Mouse (Mus musculus) neural tube, embryonic 10.5 days (tissue): ENCODE measurements at regions not wholly inside any gene's neighbourhood (a gene's known extent, or its start where the extent isn't known, plus 50 kb on each side); places are given as distances from the start of the nearest gene placed in this dataset.

Experiments
- DNase-seq: peaks from one replicate; pipeline ENCODE4 v3.0.0-alpha.2; 2017; ENCODE audit warnings: low spot score; ENCODE audit errors: extremely low spot score

DNA sequence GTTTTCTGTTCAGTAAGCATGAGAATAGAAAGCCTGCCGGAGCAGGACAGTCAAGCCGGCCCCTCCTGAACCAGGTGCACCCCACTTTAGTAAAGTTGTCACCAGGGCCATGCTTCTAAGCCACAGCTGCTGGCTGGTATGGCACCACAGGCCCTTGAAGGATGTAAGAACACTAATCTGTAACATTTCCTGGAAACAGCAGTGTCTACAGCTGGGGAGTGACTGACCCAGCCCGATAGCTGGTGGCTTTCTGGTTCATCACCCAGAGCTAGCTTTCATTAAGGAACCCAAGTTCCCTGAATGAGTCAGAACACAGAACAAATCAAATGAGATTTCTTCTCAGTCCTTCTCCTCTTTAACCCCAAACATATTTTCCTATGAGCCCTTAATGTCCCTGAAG lies 82.4 kb upstream of the Nkx1-1 start:
- no peak for DNase-seq

GRCm38 (mm10) chr5:33512253-33512884 lies 78.6 kb upstream of the Nkx1-1 start:
- DNase-seq = no peak

DNA sequence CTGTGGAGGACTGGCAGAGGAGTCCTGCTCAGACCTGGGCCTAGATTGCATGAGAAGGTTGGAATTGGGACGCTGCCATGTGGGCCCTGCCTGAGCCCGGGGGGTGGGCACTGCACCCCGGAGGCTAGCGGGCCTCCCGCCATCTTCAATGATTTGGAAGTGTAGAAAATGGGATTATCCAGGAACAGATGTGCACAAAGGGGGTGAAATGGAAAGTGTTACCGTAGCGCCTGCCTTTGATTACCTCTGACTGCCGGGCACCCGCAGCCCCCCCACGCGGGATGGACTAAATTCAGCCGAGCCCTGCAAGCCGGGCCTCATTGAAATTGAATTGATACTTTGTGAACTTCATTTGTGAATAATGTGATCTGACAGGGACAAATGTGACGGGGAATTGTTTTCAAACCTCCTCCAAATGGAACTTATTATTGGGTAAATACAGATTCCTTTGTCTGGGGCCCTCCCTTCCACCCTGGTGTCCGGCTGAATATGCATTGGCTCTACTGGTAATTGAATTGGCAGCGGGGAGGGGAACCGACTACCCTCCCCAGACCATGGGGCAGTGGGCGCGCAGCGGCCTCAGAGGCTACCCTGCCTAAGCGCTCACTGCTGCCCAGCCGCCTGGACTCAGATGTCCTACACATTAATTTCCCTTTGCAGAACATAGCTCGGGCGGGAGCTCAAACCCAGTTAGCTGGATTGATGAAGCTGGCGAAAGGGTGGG lies 77.9 kb upstream of the Nkx1-1 start:
- no peak for DNase-seq

DNA sequence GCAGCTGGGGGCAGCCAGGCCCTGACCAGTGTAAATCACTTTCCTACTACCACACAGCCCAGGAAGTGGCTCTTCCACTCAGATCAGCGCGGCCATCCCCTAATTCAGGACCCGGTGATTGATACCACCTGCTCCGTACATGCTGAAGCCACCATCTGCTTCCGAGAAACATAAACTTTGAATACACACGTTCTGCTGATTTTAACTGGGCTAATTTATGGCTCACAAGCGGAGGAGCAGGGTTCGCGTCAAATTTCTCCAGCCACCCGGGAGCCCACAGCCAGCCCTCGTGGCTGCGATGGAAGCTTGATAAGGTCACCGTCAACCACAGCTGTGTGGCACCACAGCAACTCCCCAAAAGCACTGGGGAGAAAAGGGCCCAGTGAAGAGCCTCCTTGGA lies 72.0 kb upstream of the Nkx1-1 start:
- peak; percentile 43 for DNase-seq

DNA sequence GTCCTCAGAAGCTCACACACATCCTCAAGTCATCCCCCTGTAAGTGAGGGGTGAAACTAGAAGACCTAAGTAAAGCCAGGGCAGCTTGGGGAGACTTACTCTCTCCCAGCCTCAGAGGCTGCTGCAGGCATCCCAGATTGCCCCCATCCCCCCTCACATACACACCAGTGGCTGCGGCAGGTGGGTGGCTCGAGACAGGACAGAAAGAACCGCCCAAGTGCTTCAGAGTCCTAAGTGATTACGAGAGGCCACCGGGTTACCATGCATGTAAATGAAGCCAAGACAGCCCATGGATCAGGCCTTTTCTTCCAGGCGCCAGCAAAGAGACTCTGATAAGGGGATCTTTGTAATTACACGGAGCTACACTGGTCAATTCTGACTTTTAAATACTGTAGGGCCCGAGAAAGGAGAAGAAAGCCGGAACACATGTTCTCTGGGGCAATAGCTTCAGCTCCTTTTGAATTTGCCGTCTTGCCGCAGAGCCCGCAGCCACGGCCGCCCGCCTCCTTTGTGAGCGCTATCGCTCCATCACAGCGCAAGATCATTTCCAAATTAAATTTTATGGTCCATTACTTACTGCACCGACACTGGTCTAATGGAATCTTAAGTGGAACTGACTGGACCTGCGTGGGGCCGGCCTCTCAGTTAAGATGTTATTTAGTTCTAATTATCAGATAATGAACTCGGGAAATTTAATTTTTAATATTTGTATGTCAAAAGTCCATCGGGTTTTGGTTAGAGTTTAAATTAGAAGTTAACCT lies 68.1 kb upstream of the Nkx1-1 start:
- no peak for DNase-seq

GRCm38 (mm10) chr5:33501211-33501610 lies 67.4 kb upstream of the Nkx1-1 start:
- DNase-seq = no peak

GRCm38 (mm10) chr5:33495900-33496529 lies 62.2 kb upstream of the Nkx1-1 start:
- DNase-seq = peak; percentile 92

DNA sequence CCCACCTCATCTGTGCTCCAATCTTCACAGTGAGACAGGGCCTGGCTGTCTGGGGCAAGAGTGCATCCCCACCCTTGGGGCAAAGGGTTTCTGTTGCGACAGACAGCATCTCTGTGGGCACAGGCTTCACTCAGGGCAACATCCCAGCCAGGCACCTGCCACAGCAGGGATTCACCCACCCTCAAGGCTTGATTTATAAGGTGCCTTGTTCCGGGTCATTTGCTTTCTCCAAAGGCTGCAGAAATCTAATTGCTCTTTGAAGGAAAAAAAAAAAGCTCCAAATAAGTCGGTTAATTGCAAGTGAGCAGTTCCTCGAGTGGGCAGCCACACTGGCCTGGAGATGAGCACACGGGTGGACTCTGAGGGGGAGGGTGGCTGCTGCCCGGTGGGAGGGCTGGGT lies 61.5 kb upstream of the Nkx1-1 start:
- no peak for DNase-seq

GRCm38 (mm10) chr5:33492604-33493315 lies 59.0 kb upstream of the Nkx1-1 start:
- no peak for DNase-seq

DNA sequence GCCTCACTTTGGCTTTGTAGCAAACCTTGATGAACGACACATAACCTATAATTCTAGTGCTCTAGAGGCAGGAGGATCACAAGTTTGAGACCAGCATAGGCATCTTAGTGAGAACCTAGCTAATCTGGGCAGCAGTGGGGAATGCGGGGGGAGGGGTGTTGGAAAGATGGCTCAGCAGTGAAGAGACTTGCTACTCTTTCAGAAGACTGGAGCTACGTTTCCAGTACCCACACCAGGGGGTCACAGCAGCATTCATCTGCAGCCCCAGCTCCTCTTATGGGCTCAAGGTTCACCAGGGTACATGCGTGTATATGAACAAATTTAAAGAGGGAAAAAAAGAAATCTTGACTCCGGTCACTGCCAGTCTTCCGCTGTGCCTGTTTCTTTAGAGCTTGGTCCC lies 55.5 kb upstream of the Nkx1-1 start:
- no peak for DNase-seq

DNA sequence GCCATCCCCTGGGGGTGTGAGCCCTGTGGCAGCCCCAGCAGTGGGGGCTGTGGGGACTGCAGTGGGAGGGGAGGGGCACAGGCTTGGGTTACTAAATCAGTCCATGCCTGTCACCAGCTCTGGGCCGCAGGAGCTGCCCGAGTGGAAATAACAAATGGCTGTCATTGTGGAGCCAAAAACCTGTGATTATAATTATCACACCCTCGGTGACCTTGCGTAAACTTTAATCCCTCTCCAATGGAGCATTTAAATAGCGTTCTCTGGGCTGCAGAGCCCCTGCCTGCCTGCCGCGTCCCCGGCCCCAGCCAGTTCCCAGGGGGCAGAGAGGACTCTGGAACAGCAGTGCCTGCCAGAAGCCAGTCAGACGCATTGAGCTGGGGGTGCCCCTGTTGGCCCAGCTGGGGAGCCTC lies 54.4 kb upstream of the Nkx1-1 start:
- no peak for DNase-seq

DNA sequence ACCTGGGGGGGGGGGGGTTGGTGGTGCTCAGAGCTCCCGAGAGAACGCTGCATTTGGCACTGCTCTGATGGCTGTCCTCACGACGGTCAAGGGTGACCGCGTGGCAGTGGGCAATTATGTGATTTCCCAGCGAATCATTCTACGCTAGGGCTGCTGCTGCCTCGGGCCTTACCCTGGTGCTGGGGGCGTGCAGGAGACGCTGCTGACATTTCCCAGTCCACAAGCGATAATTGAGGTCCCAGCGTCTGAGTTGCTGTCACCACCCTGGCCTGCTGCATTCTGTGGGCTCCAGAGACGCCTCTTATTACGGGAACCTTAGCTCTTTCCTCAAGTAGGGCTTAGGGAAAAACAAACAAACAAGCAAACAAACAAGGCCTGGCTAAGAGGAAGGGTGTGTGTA lies 52.0 kb upstream of the Nkx1-1 start:
- no peak for DNase-seq
